Mouse (Mus musculus): ENCODE data around the gene Uvrag. TPM values are rescaled to one million over a fixed set of nuclear protein-coding genes. Genes with fewer than 3 reads are reported as not detected.

The Uvrag gene
- polyA plus RNA-seq, 1 experiment from 2014 or later: 22.4 TPM

DNA sequence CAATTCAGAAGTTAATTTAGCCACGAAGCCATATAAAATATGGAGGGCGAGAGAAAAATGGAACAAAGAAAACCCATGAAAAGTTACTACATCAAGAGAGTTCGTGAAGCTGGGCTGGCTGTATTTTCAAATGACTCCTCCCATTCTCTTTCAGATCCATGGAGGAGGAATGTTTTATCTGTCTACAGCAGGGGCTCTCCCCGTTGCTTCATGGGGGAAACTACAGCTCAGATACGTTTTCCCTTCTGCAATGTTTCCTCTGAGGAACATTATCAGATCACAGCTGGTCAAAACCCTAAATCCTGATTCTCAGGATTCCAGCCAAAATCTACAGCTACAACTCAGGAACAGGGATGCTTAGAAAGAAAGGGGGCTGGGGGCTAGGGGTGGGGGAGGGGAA, 246.2 kb downstream of the Uvrag start:
- no peak overlapping the region for H3K27ac ChIP-seq (ENCODE audit: low read length)
- H3K4me2 ChIP-seq (ENCODE audit: low read depth, low read length): no peak overlapping the region
- ATAC-seq (ENCODE audit: low read depth): no peak
- no peak overlapping the region for H3K9ac ChIP-seq (ENCODE audit: low read length)
- no peaks in the 10 kb centered on the region for H3K9me3 ChIP-seq (ENCODE audit: control insufficient read depth, low read length)
- H3K4me3 ChIP-seq (ENCODE audit: low read length): no peak overlapping the region
- 40% methylated on average over 5 of the region's 5 CpGs for WGBS
- H3K36me3 ChIP-seq (ENCODE audit: control insufficient read depth, insufficient read depth, low read length): no peaks in the 10 kb centered on the region
- H3K27me3 ChIP-seq (ENCODE audit: control insufficient read depth, insufficient read depth, low read depth, low read length): no peaks in the 10 kb centered on the region
- peaks cover 36% of the 10 kb centered on the region for H3K4me1 ChIP-seq (replicated peaks; ENCODE audit: control insufficient read depth, insufficient read depth, low read length)

DNA sequence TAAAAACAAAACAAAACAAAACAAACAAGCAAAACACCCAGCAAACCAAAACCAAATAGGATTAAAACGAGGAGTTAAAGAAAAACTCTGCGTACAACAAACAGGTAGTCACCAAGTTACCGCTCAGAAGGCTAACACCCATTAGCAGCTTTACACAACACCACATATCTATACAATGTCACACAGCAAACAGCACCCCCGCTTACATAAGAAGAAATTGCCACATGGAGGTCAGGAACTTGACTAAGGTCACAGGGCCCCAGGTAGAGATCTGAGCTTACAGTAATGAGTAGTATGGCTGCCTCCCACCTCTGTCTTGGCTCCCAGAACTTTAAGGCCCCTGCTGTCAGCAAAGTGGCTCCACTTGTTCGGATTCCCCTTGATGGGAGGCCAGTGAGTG, 246.6 kb downstream of the Uvrag start:
- Histone ChIP-seq H3K27ac (ENCODE audit: low read length) (no peak overlapping the region), H3K4me2 (ENCODE audit: low read depth, low read length) (no peak overlapping the region)

DNA sequence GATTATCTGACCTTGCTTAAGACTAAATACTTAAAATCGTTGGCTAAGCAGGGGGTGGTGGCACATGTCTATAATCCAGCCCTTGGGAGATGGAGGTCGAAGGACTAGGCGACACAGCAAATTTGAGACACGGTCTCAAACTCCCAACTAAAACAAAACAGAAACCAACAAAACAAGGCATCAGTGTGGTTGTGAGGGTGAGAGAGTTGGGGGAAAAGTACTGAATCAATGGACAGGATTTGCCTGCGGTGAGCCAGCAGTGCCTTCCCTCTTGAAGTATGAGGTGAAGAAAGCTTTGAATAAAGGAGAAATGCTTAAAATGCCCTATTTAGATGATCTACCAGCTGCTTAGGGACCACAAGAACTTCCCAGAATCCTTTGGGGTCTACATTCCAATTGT, 247.8 kb downstream of the Uvrag start:
- WGBS: 82% methylated on average over 5 of the region's 5 CpGs
- no peak overlapping the region for H3K4me2 ChIP-seq (ENCODE audit: low read depth, low read length)
- no peak for ATAC-seq (ENCODE audit: low read depth)

More for the DNA sequence above, 246.6 kb downstream of the Uvrag start:
- no peaks in the 10 kb centered on the region for H3K9me3 ChIP-seq (ENCODE audit: control insufficient read depth, low read length)
- ATAC-seq (ENCODE audit: low read depth): no peak
- H3K9ac ChIP-seq (ENCODE audit: low read length): no peak overlapping the region
- no peaks in the 10 kb centered on the region for H3K27me3 ChIP-seq (ENCODE audit: control insufficient read depth, insufficient read depth, low read depth, low read length)
- no peak overlapping the region for H3K4me3 ChIP-seq (ENCODE audit: low read length)
- no peaks in the 10 kb centered on the region for H3K36me3 ChIP-seq (ENCODE audit: control insufficient read depth, insufficient read depth, low read length)
- peaks cover 32% of the 10 kb centered on the region for H3K4me1 ChIP-seq (replicated peaks; ENCODE audit: control insufficient read depth, insufficient read depth, low read length)
- 80% methylated on average over 5 of the region's 5 CpGs for WGBS

DNA sequence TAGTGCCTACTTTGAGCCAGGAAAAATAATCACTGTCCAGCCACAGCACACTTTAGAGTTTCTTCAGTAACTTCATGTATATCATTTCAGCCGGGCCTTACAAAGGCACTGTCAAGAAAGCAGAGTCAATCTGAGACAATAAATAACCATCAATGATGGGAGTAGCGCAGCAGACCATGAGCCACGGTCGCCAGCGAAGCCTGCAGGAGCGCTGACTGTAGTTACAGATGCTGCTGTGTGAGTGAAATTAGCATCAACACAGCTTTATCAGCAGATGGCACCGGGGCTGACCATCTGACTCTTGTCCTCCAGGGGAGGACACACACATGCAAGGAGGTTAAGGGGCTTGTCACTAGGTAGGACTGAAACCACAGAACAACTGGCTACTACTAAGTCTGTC, 251.7 kb downstream of the Uvrag start:
- Histone ChIP-seq H3K4me1 (replicated peaks; ENCODE audit: control insufficient read depth, insufficient read depth, low read length) (peaks cover 2% of the 10 kb centered on the region; the same call in 1 of the 2 replicates), H3K9ac (ENCODE audit: low read length) (no peak overlapping the region), H3K4me2 (ENCODE audit: low read depth, low read length) (no peak overlapping the region), H3K9me3 (ENCODE audit: control insufficient read depth, low read length) (no peaks in the 10 kb centered on the region), H3K36me3 (ENCODE audit: control insufficient read depth, insufficient read depth, low read length) (no peaks in the 10 kb centered on the region; the same call in 1 of the 2 replicates), H3K4me3 (ENCODE audit: low read length) (no peak overlapping the region), H3K27ac (ENCODE audit: low read length) (no peak overlapping the region), H3K27me3 (ENCODE audit: control insufficient read depth, insufficient read depth, low read depth, low read length) (no peaks in the 10 kb centered on the region)
- 71% methylated on average over 7 of the region's 7 CpGs for WGBS
- no peak for ATAC-seq (ENCODE audit: low read depth)

More for the DNA sequence above, 247.8 kb downstream of the Uvrag start:
- H3K4me1 ChIP-seq (replicated peaks; ENCODE audit: control insufficient read depth, insufficient read depth, low read length): peaks cover 27% of the 10 kb centered on the region
- H3K27ac ChIP-seq (ENCODE audit: low read length): no peak overlapping the region
- no peaks in the 10 kb centered on the region for H3K9me3 ChIP-seq (ENCODE audit: control insufficient read depth, low read length)
- no peaks in the 10 kb centered on the region for H3K36me3 ChIP-seq (ENCODE audit: control insufficient read depth, insufficient read depth, low read length)
- no peaks in the 10 kb centered on the region for H3K27me3 ChIP-seq (ENCODE audit: control insufficient read depth, insufficient read depth, low read depth, low read length)
- H3K9ac ChIP-seq (ENCODE audit: low read length): no peak overlapping the region
- H3K4me3 ChIP-seq (ENCODE audit: low read length): no peak overlapping the region

DNA sequence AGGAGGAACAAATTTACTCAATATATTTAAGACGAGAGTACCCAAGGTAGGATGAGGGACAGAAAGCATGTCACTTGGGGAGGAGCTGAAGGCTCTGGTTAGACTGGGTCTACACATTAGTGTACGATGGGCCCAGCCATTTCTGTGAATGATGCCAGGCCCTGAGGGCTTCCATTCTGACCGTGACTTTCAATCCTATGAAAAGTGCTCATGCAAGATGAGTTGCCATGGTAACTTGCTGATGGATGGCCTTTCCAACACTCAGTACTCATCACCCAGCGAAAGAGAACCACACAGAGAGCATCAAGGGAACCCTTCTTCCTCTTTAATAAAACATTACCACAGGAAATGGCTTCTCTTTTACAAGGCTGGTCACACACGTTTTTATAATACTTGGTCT, 252.1 kb downstream of the Uvrag start:
- no peak overlapping the region for H3K27ac ChIP-seq (ENCODE audit: low read length)
- ATAC-seq (ENCODE audit: low read depth): no peak
- H3K9me3 ChIP-seq (ENCODE audit: control insufficient read depth, low read length): no peaks in the 10 kb centered on the region
- no peak overlapping the region for H3K4me3 ChIP-seq (ENCODE audit: low read length)
- no peak overlapping the region for H3K9ac ChIP-seq (ENCODE audit: low read length)
- no peak overlapping the region for H3K4me2 ChIP-seq (ENCODE audit: low read depth, low read length)
- no peaks in the 10 kb centered on the region; the same call in 1 of the 2 replicates for H3K36me3 ChIP-seq (ENCODE audit: control insufficient read depth, insufficient read depth, low read length)
- no peaks in the 10 kb centered on the region for H3K27me3 ChIP-seq (ENCODE audit: control insufficient read depth, insufficient read depth, low read depth, low read length)
- 58% methylated on average over 5 of the region's 5 CpGs for WGBS
- H3K4me1 ChIP-seq (replicated peaks; ENCODE audit: control insufficient read depth, insufficient read depth, low read length): peaks cover 2% of the 10 kb centered on the region; the same call in 1 of the 2 replicates

DNA sequence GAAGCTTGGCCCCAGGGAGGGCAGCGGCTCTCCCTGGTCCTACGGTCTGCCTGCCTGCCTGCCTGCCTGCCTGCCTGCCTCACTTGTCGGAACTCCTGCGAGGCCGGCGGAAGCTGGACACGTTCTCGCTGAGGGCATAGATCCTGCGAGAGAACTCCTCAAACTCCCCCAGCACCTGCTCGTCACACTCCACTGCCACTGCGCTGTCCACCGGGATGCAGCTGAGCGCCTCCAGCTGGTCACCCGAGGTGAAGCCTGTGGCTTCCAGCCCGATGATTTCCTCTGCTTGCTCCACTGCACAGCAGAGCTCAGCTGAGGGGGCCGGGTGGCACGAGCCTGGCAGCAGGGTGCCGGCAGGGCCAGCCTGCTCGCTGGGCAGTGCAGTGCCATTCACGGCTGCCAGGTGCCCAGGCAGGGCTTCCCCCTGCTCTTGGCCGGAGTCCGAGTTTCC, 253.1 kb downstream of the Uvrag start:
- no peaks in the 10 kb centered on the region for H3K27me3 ChIP-seq (ENCODE audit: control insufficient read depth, insufficient read depth, low read depth, low read length)
- no peak for ATAC-seq (ENCODE audit: low read depth)
- WGBS: 63% methylated on average over 22 of the region's 22 CpGs

DNA sequence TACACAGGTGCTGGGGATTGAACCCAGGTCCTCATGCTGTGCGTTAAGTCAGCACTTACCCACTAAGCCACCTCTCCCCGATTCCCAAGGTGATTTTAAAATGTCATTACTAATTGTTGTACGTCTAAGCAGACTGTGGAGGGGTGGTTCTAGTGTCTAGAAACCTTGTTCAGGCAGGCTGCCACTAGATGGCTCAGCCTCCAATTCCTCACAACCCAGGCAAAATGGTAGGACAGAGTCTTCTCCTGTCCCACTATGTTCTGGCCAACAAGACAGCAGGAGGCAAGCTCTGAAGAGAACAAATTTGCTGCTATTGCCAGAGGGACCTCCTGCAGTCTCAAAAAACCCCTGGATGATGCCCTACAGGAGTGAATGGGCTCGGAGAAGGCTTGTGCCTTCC, 259.1 kb downstream of the Uvrag start:
- Histone ChIP-seq H3K4me1 (replicated peaks; ENCODE audit: control insufficient read depth, insufficient read depth, low read length) (no peaks in the 10 kb centered on the region), H3K4me2 (ENCODE audit: low read depth, low read length) (no peak overlapping the region), H3K36me3 (ENCODE audit: control insufficient read depth, insufficient read depth, low read length) (no peaks in the 10 kb centered on the region; the same call in 1 of the 2 replicates), H3K27ac (ENCODE audit: low read length) (no peak overlapping the region), H3K9ac (ENCODE audit: low read length) (no peak overlapping the region), H3K9me3 (ENCODE audit: control insufficient read depth, low read length) (no peaks in the 10 kb centered on the region), H3K4me3 (ENCODE audit: low read length) (no peak overlapping the region), H3K27me3 (ENCODE audit: control insufficient read depth, insufficient read depth, low read depth, low read length) (no peaks in the 10 kb centered on the region)
- ATAC-seq (ENCODE audit: low read depth): no peak
- 66% methylated on average over 4 of the region's 4 CpGs for WGBS

More for the DNA sequence above, 253.1 kb downstream of the Uvrag start:
- H3K4me2 ChIP-seq (ENCODE audit: low read depth, low read length): no peak overlapping the region
- H3K4me1 ChIP-seq (replicated peaks; ENCODE audit: control insufficient read depth, insufficient read depth, low read length): peaks cover 2% of the 10 kb centered on the region; the same call in 1 of the 2 replicates
- H3K9ac ChIP-seq (ENCODE audit: low read length): no peak overlapping the region
- no peak overlapping the region for H3K27ac ChIP-seq (ENCODE audit: low read length)
- H3K4me3 ChIP-seq (ENCODE audit: low read length): no peak overlapping the region
- H3K36me3 ChIP-seq (ENCODE audit: control insufficient read depth, insufficient read depth, low read length): no peaks in the 10 kb centered on the region; the same call in 1 of the 2 replicates
- H3K9me3 ChIP-seq (ENCODE audit: control insufficient read depth, low read length): no peaks in the 10 kb centered on the region

DNA sequence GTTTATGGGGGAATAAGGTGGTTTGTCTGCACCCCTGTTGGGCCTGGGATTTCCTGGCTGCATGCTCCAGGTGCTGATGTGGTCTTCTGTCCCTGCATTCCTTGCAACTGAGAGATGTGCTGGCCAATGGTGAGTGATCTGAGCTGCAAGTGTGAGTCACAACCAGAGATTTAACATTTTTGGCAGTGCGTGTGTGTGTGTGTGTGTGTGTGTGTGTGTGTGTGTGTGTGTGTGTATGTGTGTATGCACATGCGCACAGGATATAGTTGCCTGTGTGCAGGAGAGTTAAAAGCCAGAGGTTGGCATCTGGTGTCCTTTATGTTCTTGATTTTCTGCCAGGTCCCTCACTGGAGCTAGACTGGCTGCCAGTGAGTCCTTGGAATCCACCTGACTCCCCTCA, 261.8 kb downstream of the Uvrag start:
- no peak overlapping the region for H3K4me3 ChIP-seq (ENCODE audit: low read length)
- WGBS: 89% methylated on average over 2 of the region's 2 CpGs
- ATAC-seq (ENCODE audit: low read depth): no peak

DNA sequence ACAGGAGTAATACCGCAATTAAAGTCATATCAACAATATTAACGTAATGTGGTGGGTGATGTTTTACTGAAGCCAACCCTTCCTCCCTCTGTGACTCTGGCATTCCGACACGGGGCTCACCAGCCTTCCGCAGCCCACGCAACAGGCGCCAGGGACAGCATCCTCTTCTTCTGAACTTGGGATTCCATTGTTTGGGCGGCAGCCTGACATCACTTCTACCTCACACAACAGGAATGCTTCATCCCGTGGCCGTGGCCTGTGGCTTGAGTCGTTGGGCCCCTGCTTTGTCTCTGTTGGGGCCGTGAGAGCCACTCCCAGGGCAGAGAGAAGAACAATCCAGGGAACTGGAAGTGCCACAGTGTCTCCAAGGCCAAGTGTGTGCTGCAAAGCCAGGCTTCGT, 264.8 kb downstream of the Uvrag start:
- Histone ChIP-seq H3K4me3 (ENCODE audit: low read length) (no peak overlapping the region), H3K4me2 (ENCODE audit: low read depth, low read length) (no peak overlapping the region), H3K27me3 (ENCODE audit: control insufficient read depth, insufficient read depth, low read depth, low read length) (no peaks in the 10 kb centered on the region), H3K27ac (ENCODE audit: low read length) (no peak overlapping the region), H3K9ac (ENCODE audit: low read length) (no peak overlapping the region), H3K4me1 (replicated peaks; ENCODE audit: control insufficient read depth, insufficient read depth, low read length) (peaks cover 17% of the 10 kb centered on the region), H3K36me3 (ENCODE audit: control insufficient read depth, insufficient read depth, low read length) (no peaks in the 10 kb centered on the region), H3K9me3 (ENCODE audit: control insufficient read depth, low read length) (no peaks in the 10 kb centered on the region)
- 37% methylated on average over 13 of the region's 13 CpGs for WGBS
- ATAC-seq (ENCODE audit: low read depth): no peak; the same call in 1 of the 2 replicates

More for the DNA sequence above, 261.8 kb downstream of the Uvrag start:
- Histone ChIP-seq H3K9ac (ENCODE audit: low read length) (no peak overlapping the region), H3K36me3 (ENCODE audit: control insufficient read depth, insufficient read depth, low read length) (no peaks in the 10 kb centered on the region), H3K27me3 (ENCODE audit: control insufficient read depth, insufficient read depth, low read depth, low read length) (no peaks in the 10 kb centered on the region), H3K4me2 (ENCODE audit: low read depth, low read length) (no peak overlapping the region), H3K9me3 (ENCODE audit: control insufficient read depth, low read length) (no peaks in the 10 kb centered on the region), H3K27ac (ENCODE audit: low read length) (no peak overlapping the region), H3K4me1 (replicated peaks; ENCODE audit: control insufficient read depth, insufficient read depth, low read length) (peaks cover 12% of the 10 kb centered on the region)

Measured in lung, embryonic 16.5 days (tissue).